Mouse (Mus musculus) bone marrow, adult 2 months (tissue): ENCODE data around the gene Ucp3.

Experiments used
- CTCF ChIP-seq: fragments of 200-500 bp; IDR thresholded peaks from 2 replicates; pipeline ENCODE4 v1.5.1; 2011; ENCODE audit warnings: low read length, control low read depth; ENCODE audit not compliant: control insufficient read depth, insufficient read depth
- POLR2A ChIP-seq: fragments of 200-500 bp; IDR thresholded peaks from 2 replicates; pipeline ENCODE4 v1.6.1; 2011; ENCODE audit warnings: low read depth, mild to moderate bottlenecking, control low read depth, low read length, borderline replicate concordance; ENCODE audit not compliant: control insufficient read depth

- TF ChIP-seq CTCF, result no peak
- no peak; the same call in 1 of the 2 replicates for TF ChIP-seq POLR2A
Observed at GRCm38 (mm10) chr7:100502374-100502922, 29.7 kb downstream of the Ucp3 start.
